Mouse (Mus musculus): ENCODE measurements around the gene Dusp2. TPM values are rescaled to one million over a fixed set of nuclear protein-coding genes. Genes with fewer than 3 reads are reported as not detected.
"Not testable (repeated sequence)": the region's sequence is repeated elsewhere in the genome, so short reads cannot be mapped to it uniquely, and the experiment has no call there.

Gene Dusp2
- 3.6 and 4.3 TPM in 2 replicates for polyA plus RNA-seq (2015; fragmentation: Nextera tagmentation; extraction: Ambion mirVana)

DNA sequence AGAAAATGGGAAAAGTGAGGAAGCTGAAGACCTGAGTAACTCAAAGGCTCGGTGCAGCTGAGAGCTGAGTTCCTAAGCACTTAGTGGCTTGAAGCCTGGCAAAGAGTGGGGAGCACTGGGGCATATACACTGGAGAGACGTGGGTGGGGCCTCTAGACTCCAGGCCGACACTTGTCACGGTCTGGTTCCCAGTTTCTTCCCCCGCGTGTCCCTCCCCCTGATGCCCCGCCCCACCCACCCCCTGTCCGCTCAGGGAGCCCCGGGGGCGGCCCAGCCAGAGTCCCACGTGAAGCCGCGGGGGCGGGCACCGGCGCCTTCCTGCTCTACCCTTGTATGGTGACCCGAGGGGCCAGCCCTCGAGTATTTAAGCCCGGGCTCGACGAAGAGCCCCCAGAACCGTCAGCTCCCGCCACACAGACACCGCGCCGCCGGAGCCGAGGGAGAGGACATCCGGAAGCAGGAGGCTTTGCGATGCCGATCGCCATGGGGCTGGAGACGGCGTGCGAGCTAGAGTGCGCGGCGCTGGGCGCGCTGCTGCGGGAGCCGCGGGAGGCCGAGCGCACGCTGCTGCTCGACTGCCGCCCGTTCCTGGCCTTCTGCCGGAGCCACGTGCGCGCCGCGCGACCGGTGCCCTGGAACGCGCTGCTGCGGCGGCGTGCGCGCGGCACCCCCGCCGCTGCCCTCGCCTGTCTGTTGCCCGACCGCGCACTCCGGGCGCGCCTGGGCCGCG, at the start of gene Dusp2:
Dusp2 (plus strand) TSS at position 393 of the 730 bp plus-strand sequence.
- 4% methylated on average over 42 of the region's 76 CpGs for WGBS
- H3K4me3 ChIP-seq (ENCODE audit: low read depth, low read length) = peak within 1 kb of the TSS; percentile 52
- H3K27ac ChIP-seq (ENCODE audit: low read length) = 0 out of 2 replicates have a peak within 1 kb of the TSS, but pooled peaks have one; percentile 40
- H3K4me2 ChIP-seq (replicated peaks; ENCODE audit: low read depth, low read length) = peak within 1 kb of the TSS; percentile 83
- no peaks in the 10 kb centered on the region for H3K4me1 ChIP-seq (ENCODE audit: insufficient read depth, low read depth, low read length)
- H3K9ac ChIP-seq (replicated peaks; ENCODE audit: low read depth) = no peak within 1 kb of the TSS
- peak; percentile 90 for ATAC-seq
- no peaks in the 10 kb centered on the region; the same call in 1 of the 2 replicates for H3K27me3 ChIP-seq (replicated peaks; ENCODE audit: insufficient read depth, low read length)
- DNase-seq (ENCODE audit: low spot score) = peak; percentile 78
- no peak for TF ChIP-seq EP300 (IDR thresholded peaks at IDR 0.05)
- no peak for TF ChIP-seq CTCF (IDR thresholded peaks at IDR 0.05)
- H3K9me3 ChIP-seq (ENCODE audit: low read length) = no peaks in the 10 kb centered on the region
- H3K36me3 ChIP-seq (ENCODE audit: insufficient read depth, low read length) = no peaks in the 10 kb centered on the region

DNA sequence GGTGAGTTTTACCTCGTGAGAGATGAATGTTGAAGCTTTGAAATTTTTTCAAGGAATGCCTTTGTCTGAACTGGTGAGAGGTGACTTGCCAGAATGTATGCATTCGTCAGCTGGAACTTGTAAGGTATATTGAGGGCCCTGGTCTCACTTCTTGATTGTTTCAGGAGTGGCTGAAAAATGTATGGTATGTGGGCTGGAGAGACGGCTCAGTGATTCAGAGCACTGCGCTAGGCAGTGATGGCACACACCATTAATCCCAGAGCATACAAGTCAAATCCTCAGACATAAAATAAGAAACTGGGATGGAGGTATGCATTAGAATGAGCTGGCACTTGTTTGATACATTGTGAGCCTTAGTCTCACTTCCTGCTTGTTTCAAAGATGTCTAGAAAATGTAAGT, 43.7 kb upstream of the Dusp2 start:
- Histone ChIP-seq H3K4me1 (ENCODE audit: insufficient read depth, low read depth, low read length) (no peaks in the 10 kb centered on the region), H3K27ac (ENCODE audit: low read length) (no peak overlapping the region), H3K4me2 (replicated peaks; ENCODE audit: low read depth, low read length) (no peak overlapping the region), H3K9me3 (ENCODE audit: low read length) (no peaks in the 10 kb centered on the region), H3K9ac (replicated peaks; ENCODE audit: low read depth) (no peak overlapping the region), H3K36me3 (ENCODE audit: insufficient read depth, low read length) (peaks cover 18% of the 10 kb centered on the region), H3K27me3 (replicated peaks; ENCODE audit: insufficient read depth, low read length) (no peaks in the 10 kb centered on the region), H3K4me3 (ENCODE audit: low read depth, low read length) (no peak overlapping the region)
- 52% methylated on average over 4 of the region's 4 CpGs for WGBS
- DNase-seq (ENCODE audit: low spot score) (no peak), ATAC-seq (peak; percentile 37; the same call in 1 of the 2 replicates)
- TF ChIP-seq EP300 (IDR thresholded peaks at IDR 0.05) = no peak; the same call in 1 of the 2 replicates
- no peak for TF ChIP-seq CTCF (IDR thresholded peaks at IDR 0.05)

DNA sequence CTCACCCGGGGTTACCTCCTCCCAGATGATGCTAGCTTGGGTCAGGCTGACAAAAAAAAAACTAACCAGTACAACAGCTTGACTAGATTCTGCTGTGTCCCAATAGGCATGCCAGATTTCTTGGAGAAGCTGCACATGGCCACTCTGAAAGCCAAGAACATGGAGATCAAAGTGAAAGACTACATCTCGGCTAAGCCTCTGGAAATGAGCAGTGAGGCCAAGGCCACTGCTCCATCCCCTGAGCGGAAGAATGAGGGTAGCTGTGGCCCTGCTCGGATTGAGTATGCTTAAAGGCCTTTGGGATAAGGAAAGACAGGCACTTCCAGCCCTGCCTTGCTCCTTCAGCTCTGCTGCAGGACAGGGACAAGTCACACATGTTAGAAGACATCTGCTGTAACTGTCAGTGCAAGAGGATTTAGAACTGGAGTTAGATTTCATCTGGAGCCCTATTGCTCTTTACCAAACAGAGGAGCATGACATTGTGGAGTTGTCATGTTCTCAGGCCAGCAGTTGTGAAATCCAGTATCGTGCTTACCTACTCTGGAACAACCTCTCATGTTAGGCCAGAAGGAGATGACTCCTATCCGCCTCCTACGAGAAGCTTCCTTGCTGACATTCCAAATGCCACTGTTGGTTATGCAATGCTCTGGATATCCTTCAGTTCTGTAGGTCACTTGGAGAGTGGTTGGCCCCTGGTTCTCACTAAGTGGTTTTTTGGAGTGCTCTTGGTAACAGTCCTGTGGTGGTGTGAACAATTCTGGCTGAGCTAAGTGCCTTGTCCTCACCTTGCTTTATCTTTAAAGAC, 38.8 kb upstream of the Dusp2 start:
- Histone ChIP-seq H3K9ac (replicated peaks; ENCODE audit: low read depth) (no peak overlapping the region), H3K4me1 (ENCODE audit: insufficient read depth, low read depth, low read length) (no peaks in the 10 kb centered on the region), H3K4me2 (replicated peaks; ENCODE audit: low read depth, low read length) (no peak overlapping the region), H3K36me3 (ENCODE audit: insufficient read depth, low read length) (peaks cover 28% of the 10 kb centered on the region), H3K4me3 (ENCODE audit: low read depth, low read length) (no peak overlapping the region), H3K27me3 (replicated peaks; ENCODE audit: insufficient read depth, low read length) (no peaks in the 10 kb centered on the region), H3K9me3 (ENCODE audit: low read length) (no peaks in the 10 kb centered on the region), H3K27ac (ENCODE audit: low read length) (no peak overlapping the region)
- DNase-seq (ENCODE audit: low spot score) = peak; percentile 22
- TF ChIP-seq EP300 (IDR thresholded peaks at IDR 0.05) (peak; percentile 34; the same call in 1 of the 2 replicates), CTCF (IDR thresholded peaks at IDR 0.05) (no peak)
- WGBS = 79% methylated on average over 7 of the region's 7 CpGs
- peak; percentile 44; the same call in 1 of the 2 replicates for ATAC-seq

DNA sequence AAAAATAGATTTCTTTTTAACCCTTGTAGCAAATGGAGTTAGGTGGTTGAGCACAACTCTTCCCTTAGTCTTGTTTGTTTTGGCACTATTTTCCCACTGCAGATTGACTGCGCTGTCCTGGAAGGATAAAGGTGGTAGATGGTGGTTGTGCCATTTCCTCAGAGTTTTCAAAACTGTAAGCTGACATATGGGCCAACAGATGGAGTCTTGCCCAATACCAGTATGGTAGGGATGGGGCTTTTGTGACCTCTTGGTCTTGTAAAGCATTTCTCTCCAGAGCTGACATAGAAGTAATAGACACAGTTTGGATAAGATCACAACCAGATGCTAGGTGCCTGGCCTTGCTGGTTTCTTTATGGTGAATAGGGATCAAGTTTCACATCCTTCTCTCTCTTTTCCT, 37.9 kb upstream of the Dusp2 start:
- Histone ChIP-seq H3K27me3 (replicated peaks; ENCODE audit: insufficient read depth, low read length) (no peaks in the 10 kb centered on the region), H3K4me1 (ENCODE audit: insufficient read depth, low read depth, low read length) (no peaks in the 10 kb centered on the region), H3K4me2 (replicated peaks; ENCODE audit: low read depth, low read length) (no peak overlapping the region), H3K36me3 (ENCODE audit: insufficient read depth, low read length) (peaks cover 28% of the 10 kb centered on the region), H3K4me3 (ENCODE audit: low read depth, low read length) (no peak overlapping the region), H3K27ac (ENCODE audit: low read length) (no peak overlapping the region), H3K9ac (replicated peaks; ENCODE audit: low read depth) (no peak overlapping the region), H3K9me3 (ENCODE audit: low read length) (no peaks in the 10 kb centered on the region)
- ATAC-seq (no peak), DNase-seq (ENCODE audit: low spot score) (no peak)
- TF ChIP-seq EP300 (IDR thresholded peaks at IDR 0.05) = no peak
- TF ChIP-seq CTCF (IDR thresholded peaks at IDR 0.05) = no peak
- WGBS = 94% methylated on average over 1 of the region's 1 CpGs

DNA sequence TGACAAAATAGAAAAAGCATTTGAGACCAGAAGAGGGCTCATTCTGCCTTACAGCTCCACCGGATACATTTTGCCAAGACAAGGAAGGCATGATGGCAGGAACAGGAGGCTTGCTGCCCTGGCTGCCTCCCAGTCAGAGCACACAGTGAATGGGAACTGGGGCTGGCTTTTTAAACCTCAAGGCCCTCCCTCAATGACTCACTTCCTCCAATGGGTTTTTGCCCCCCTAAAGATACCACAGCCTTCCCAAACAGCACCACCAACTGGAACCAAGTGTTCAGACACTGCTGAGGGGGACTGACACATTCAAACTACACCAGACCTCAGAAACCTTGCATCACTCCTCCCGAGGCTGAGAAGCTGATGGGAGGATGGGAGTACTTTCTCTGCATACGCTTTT, 35.3 kb upstream of the Dusp2 start:
- Histone ChIP-seq H3K27me3 (replicated peaks; ENCODE audit: insufficient read depth, low read length) (no peaks in the 10 kb centered on the region), H3K4me3 (ENCODE audit: low read depth, low read length) (no peak overlapping the region), H3K4me2 (replicated peaks; ENCODE audit: low read depth, low read length) (no peak overlapping the region), H3K36me3 (ENCODE audit: insufficient read depth, low read length) (peaks cover 23% of the 10 kb centered on the region; the same call in 1 of the 2 replicates), H3K9me3 (ENCODE audit: low read length) (no peaks in the 10 kb centered on the region), H3K9ac (replicated peaks; ENCODE audit: low read depth) (no peak overlapping the region), H3K4me1 (ENCODE audit: insufficient read depth, low read depth, low read length) (no peaks in the 10 kb centered on the region), H3K27ac (ENCODE audit: low read length) (no peak overlapping the region)
- no peak for DNase-seq (ENCODE audit: low spot score)
- ATAC-seq = no peak
- TF ChIP-seq CTCF (IDR thresholded peaks at IDR 0.05) = no peak
- no peak for TF ChIP-seq EP300 (IDR thresholded peaks at IDR 0.05)
- 78% methylated on average over 3 of the region's 3 CpGs for WGBS

DNA sequence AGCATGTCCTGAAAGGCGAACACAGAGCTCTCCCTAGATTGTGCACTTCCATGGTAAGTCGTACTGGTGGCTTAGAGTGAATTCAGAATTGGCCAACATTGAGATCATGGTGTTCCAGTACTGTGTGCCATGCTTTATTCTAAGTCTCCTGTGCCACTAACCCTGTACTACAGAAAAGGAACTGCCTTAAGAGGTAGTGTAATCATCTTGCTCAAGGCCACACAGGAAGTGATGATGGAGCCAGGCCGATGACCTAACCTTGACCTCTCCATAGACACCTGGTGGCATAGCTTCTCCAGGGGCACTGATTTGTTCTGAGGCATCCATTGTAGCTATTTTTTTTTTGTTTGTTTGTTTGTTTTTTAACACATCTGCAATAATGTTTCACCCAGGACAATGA, 34.1 kb upstream of the Dusp2 start:
- no peaks in the 10 kb centered on the region for H3K9me3 ChIP-seq (ENCODE audit: low read length)
- DNase-seq (ENCODE audit: low spot score) (no peak), ATAC-seq (no peak)
- H3K4me1 ChIP-seq (ENCODE audit: insufficient read depth, low read depth, low read length) = no peaks in the 10 kb centered on the region
- no peaks in the 10 kb centered on the region for H3K27me3 ChIP-seq (replicated peaks; ENCODE audit: insufficient read depth, low read length)
- H3K4me3 ChIP-seq (ENCODE audit: low read depth, low read length) = no peak overlapping the region
- no peak overlapping the region for H3K9ac ChIP-seq (replicated peaks; ENCODE audit: low read depth)
- no peak overlapping the region for H3K27ac ChIP-seq (ENCODE audit: low read length)
- H3K36me3 ChIP-seq (ENCODE audit: insufficient read depth, low read length) = peaks cover 16% of the 10 kb centered on the region; the same call in 1 of the 2 replicates
- TF ChIP-seq EP300 (IDR thresholded peaks at IDR 0.05) = no peak
- TF ChIP-seq CTCF (IDR thresholded peaks at IDR 0.05) = no peak
- 85% methylated on average over 3 of the region's 3 CpGs for WGBS
- H3K4me2 ChIP-seq (replicated peaks; ENCODE audit: low read depth, low read length) = no peak overlapping the region

DNA sequence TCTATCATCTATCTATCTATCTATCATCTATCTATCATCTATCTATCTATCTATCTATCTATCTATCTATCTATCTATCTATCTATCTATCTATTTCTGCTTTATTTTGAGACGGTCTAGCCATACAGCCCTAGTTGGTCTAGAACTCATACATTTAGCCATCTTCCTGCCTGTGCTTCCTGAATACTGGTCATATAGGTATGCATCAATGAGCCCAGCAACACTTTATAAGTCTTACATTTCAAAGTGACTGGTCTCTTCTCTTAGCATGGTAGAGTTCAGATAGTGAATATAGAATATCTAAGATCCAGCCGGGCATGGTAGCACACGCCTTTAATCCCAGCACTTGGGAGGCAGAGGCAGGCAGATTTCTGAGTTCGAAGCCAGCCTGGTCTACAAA, 31.8 kb upstream of the Dusp2 start:
- not testable (repeated sequence) for H3K4me2 ChIP-seq (replicated peaks; ENCODE audit: low read depth, low read length); H3K9ac ChIP-seq (replicated peaks; ENCODE audit: low read depth); ATAC-seq; H3K9me3 ChIP-seq (ENCODE audit: low read length); H3K27me3 ChIP-seq (replicated peaks; ENCODE audit: insufficient read depth, low read length); H3K27ac ChIP-seq (ENCODE audit: low read length); H3K4me1 ChIP-seq (ENCODE audit: insufficient read depth, low read depth, low read length); H3K36me3 ChIP-seq (ENCODE audit: insufficient read depth, low read length); H3K4me3 ChIP-seq (ENCODE audit: low read depth, low read length); DNase-seq (ENCODE audit: low spot score)
- WGBS = 89% methylated on average over 4 of the region's 4 CpGs
